Mouse (Mus musculus): Measurements from ENCODE around the gene Map4k5. TPM values are rescaled to one million over a fixed set of nuclear protein-coding genes. Genes with fewer than 3 reads are reported as not detected.

The Map4k5 gene
- polyA plus RNA-seq, 1 experiment: 107 TPM

DNA sequence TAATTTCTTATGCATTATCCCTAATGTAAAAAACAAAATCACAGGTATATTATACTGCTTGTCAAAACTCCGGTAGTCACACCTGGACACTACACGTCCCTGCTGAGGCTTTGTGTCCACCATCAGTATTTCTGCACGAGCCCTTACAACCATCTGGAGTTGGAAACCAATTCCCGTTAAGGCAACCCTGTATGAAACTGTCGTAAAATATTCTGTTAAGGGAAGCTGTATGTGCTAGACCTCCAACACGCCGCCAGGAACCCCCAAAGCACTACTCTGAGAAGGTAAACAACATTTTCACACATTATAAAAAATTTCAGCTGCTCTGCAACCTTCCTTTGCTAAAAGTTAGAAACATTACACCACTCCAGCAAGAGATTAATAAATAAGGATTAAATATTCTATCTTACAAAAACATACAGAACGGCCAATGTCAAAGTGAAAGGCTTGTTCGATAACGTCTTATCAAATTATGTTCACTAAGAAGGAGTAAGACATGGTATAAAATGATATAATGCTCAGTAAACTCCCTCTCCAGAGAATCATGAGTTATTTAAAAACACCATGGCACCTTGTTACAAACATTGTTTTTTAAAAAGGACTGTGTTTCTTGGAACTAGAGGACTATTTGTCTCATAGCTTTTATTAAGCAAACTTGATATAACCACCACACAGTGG lies 88.5 kb downstream of the Map4k5 start:
- Histone ChIP-seq H3K36me3 (ENCODE audit: control insufficient read depth, insufficient read depth, low read length, poor library complexity, severe bottlenecking) (no peaks in the 10 kb centered on the region), H3K4me1 (ENCODE audit: control insufficient read depth, insufficient read depth, low read length) (no peaks in the 10 kb centered on the region), H3K4me3 (ENCODE audit: low read depth, low read length) (no peak overlapping the region), H3K27me3 (ENCODE audit: control insufficient read depth, insufficient read depth, low read length, poor library complexity, severe bottlenecking) (no peaks in the 10 kb centered on the region), H3K27ac (ENCODE audit: insufficient read depth, low read length) (no peak overlapping the region), H3K9me3 (replicated peaks; ENCODE audit: control insufficient read depth, insufficient read depth, low read length, poor library complexity, severe bottlenecking) (no peaks in the 10 kb centered on the region), H3K9ac (ENCODE audit: low read depth, poor library complexity, severe bottlenecking) (no peak overlapping the region)
- TF ChIP-seq EP300 (IDR thresholded peaks at IDR 0.05; ENCODE audit: insufficient read depth, low read depth, low read length) (no peak), CTCF (IDR thresholded peaks at IDR 0.05; ENCODE audit: low read depth, low read length) (no peak), POLR2A (IDR thresholded peaks at IDR 0.05; ENCODE audit: insufficient read depth, low read length) (no peak)

DNA sequence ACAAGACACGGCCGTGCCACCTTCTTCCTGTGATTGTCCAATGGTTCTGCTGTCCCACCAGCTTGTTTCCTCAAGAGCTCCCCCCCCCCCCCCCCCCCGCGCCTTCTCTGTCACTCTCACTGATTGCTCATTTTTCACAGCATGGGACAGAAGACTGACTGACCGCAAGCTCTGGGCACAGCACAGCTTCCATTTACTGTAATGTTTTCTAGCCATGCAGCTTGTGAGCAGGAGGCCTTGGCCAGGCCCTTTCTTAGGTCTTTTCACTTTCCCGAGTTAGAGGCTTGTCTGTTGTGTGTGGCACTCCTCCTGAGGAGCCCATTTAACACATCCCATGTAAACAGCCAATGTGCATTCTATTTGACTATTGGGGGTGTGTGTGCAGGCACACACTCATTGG lies 89.8 kb downstream of the Map4k5 start:
- no peaks in the 10 kb centered on the region for H3K36me3 ChIP-seq (ENCODE audit: control insufficient read depth, insufficient read depth, low read length, poor library complexity, severe bottlenecking)

DNA sequence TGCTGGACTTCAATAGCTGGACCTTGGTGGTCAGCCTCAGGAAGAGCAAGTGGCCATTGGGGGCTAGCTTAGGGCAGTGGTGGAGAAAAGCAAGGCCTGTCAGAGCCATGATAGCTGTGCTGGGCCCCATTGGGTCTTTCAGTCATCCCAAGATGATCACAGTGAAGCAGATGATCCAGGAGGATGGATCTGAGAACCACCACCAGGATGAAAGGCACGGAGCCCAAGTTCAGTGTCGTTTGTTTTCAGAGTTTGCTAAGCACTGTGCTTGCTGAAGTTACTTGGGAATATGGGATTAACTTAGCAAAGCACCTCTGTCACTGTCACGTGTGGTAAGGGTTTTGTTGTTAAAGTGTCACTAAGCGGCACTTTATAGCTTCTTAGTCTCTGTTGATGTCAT lies 92.4 kb downstream of the Map4k5 start:
- no peaks in the 10 kb centered on the region for H3K9me3 ChIP-seq (replicated peaks; ENCODE audit: control insufficient read depth, insufficient read depth, low read length, poor library complexity, severe bottlenecking)
- no peaks in the 10 kb centered on the region for H3K36me3 ChIP-seq (ENCODE audit: control insufficient read depth, insufficient read depth, low read length, poor library complexity, severe bottlenecking)
- H3K9ac ChIP-seq (ENCODE audit: low read depth, poor library complexity, severe bottlenecking): no peak overlapping the region
- H3K27ac ChIP-seq (ENCODE audit: insufficient read depth, low read length): no peak overlapping the region
- H3K4me1 ChIP-seq (ENCODE audit: control insufficient read depth, insufficient read depth, low read length): no peaks in the 10 kb centered on the region
- no peaks in the 10 kb centered on the region for H3K27me3 ChIP-seq (ENCODE audit: control insufficient read depth, insufficient read depth, low read length, poor library complexity, severe bottlenecking)
- no peak overlapping the region for H3K4me3 ChIP-seq (ENCODE audit: low read depth, low read length)
- TF ChIP-seq EP300 (IDR thresholded peaks at IDR 0.05; ENCODE audit: insufficient read depth, low read depth, low read length) (no peak), CTCF (IDR thresholded peaks at IDR 0.05; ENCODE audit: low read depth, low read length) (no peak), POLR2A (IDR thresholded peaks at IDR 0.05; ENCODE audit: insufficient read depth, low read length) (no peak)

More for the DNA sequence above, 89.8 kb downstream of the Map4k5 start:
- Histone ChIP-seq H3K27ac (ENCODE audit: insufficient read depth, low read length) (no peak overlapping the region), H3K27me3 (ENCODE audit: control insufficient read depth, insufficient read depth, low read length, poor library complexity, severe bottlenecking) (no peaks in the 10 kb centered on the region), H3K9ac (ENCODE audit: low read depth, poor library complexity, severe bottlenecking) (no peak overlapping the region), H3K9me3 (replicated peaks; ENCODE audit: control insufficient read depth, insufficient read depth, low read length, poor library complexity, severe bottlenecking) (no peaks in the 10 kb centered on the region), H3K4me1 (ENCODE audit: control insufficient read depth, insufficient read depth, low read length) (no peaks in the 10 kb centered on the region), H3K4me3 (ENCODE audit: low read depth, low read length) (no peak overlapping the region)
- TF ChIP-seq POLR2A (IDR thresholded peaks at IDR 0.05; ENCODE audit: insufficient read depth, low read length): no peak
- no peak for TF ChIP-seq CTCF (IDR thresholded peaks at IDR 0.05; ENCODE audit: low read depth, low read length)
- TF ChIP-seq EP300 (IDR thresholded peaks at IDR 0.05; ENCODE audit: insufficient read depth, low read depth, low read length): no peak

DNA sequence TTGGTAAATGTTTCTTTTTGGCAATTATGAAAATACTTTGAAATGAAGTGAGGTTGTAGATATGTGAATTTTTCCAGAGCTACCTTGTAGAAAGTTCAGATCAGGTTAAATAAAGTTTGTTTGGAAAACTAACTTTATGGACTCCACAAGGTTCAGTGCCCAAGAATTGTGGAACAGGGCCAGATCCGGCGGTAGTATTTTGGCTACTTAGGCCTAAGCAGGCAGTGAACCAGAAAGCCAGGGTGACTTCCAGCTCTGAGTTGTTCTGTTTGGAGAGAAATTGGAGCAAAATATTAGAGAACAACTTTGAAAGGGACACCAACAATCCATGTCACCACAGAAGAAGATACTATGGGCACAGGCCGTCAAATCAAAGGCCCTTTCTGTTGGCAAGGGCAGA lies 96.7 kb downstream of the Map4k5 start:
- no peak overlapping the region for H3K4me3 ChIP-seq (ENCODE audit: low read depth, low read length)
- no peak overlapping the region for H3K9ac ChIP-seq (ENCODE audit: low read depth, poor library complexity, severe bottlenecking)
- no peaks in the 10 kb centered on the region for H3K4me1 ChIP-seq (ENCODE audit: control insufficient read depth, insufficient read depth, low read length)
- no peak overlapping the region for H3K27ac ChIP-seq (ENCODE audit: insufficient read depth, low read length)
- no peaks in the 10 kb centered on the region for H3K27me3 ChIP-seq (ENCODE audit: control insufficient read depth, insufficient read depth, low read length, poor library complexity, severe bottlenecking)
- H3K36me3 ChIP-seq (ENCODE audit: control insufficient read depth, insufficient read depth, low read length, poor library complexity, severe bottlenecking): no peaks in the 10 kb centered on the region
- no peak for TF ChIP-seq EP300 (IDR thresholded peaks at IDR 0.05; ENCODE audit: insufficient read depth, low read depth, low read length)
- no peak for TF ChIP-seq POLR2A (IDR thresholded peaks at IDR 0.05; ENCODE audit: insufficient read depth, low read length)
- TF ChIP-seq CTCF (IDR thresholded peaks at IDR 0.05; ENCODE audit: low read depth, low read length): no peak
- no peaks in the 10 kb centered on the region for H3K9me3 ChIP-seq (replicated peaks; ENCODE audit: control insufficient read depth, insufficient read depth, low read length, poor library complexity, severe bottlenecking)

DNA sequence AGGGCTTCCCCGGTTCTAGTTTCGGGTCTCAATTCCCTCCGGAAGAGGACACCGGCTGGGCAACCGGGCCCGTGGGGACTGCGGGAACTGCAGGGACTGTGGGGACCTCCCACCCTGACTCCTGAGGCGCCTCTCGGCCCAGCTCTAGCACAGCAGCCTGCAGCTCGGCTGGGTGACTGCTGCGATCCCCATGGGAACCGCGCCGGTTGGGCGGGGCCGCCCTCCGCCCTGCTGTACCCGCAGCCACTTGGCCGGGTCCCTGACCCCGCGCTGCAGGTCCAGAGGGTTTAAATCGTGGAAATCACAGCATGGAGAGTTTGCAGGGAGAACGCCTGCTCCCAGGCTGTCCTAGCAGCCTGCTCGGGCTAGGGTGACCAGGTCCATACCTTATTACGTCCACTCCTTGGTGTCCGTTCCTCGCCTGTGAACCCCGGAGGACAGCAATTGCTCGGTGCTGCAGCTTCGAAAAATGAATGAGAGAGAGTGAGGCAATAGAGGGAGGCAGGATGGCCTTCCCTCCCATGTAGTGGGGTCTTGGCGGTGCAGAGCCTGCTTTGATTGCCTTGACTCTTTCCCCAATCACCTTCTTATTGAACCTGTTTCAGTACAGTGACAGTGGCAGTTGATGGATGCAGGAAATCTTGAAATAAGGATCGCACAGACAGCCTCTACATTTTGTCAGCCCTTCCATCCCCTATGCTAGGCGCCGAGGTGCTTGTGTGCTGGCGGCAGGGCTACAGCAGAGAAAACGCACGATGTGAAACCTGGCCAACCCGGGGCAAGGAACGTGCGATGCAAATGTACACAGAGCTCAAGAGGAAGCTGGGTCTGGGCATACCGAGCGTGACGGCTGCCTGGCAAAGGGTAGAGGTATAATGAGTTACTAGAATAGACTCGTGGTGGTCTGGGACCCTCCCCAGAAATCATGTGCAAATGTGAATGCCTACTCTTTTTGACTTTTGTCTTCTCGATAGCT lies 102.2 kb downstream of the Map4k5 start, which contains the start of gene Cdkl1:
TSS of gene Cdkl1 (minus strand) at position 738 of the 976 bp plus-strand sequence.
- TF ChIP-seq POLR2A (IDR thresholded peaks at IDR 0.05; ENCODE audit: insufficient read depth, low read length): no peak
- TF ChIP-seq EP300 (IDR thresholded peaks at IDR 0.05; ENCODE audit: insufficient read depth, low read depth, low read length): no peak
- no peak for TF ChIP-seq CTCF (IDR thresholded peaks at IDR 0.05; ENCODE audit: low read depth, low read length)
- Histone ChIP-seq H3K27ac (ENCODE audit: insufficient read depth, low read length) (no peak within 1 kb of the TSS), H3K9me3 (replicated peaks; ENCODE audit: control insufficient read depth, insufficient read depth, low read length, poor library complexity, severe bottlenecking) (no peaks in the 10 kb centered on the region), H3K4me3 (ENCODE audit: low read depth, low read length) (peak within 1 kb of the TSS; percentile 62), H3K36me3 (ENCODE audit: control insufficient read depth, insufficient read depth, low read length, poor library complexity, severe bottlenecking) (no peaks in the 10 kb centered on the region), H3K9ac (ENCODE audit: low read depth, poor library complexity, severe bottlenecking) (no peak within 1 kb of the TSS), H3K4me1 (ENCODE audit: control insufficient read depth, insufficient read depth, low read length) (no peaks in the 10 kb centered on the region), H3K27me3 (ENCODE audit: control insufficient read depth, insufficient read depth, low read length, poor library complexity, severe bottlenecking) (no peaks in the 10 kb centered on the region)

All from ES-Bruce4 (cell line).